Mouse (Mus musculus): ENCODE data around the gene Dpf2.

- TF ChIP-seq MXI1 (IDR thresholded peaks at IDR 0.05; ENCODE audit: low read depth, low read length) (no peak), CHD1 (IDR thresholded peaks at IDR 0.05; ENCODE audit: low read depth, low read length) (no peak), EP300 (IDR thresholded peaks at IDR 0.05; ENCODE audit: low read length) (no peak), CTCF (conservative IDR thresholded peaks at IDR 0.05 in 1 of 2, IDR thresholded peaks at IDR 0.05 in 1 of 2; ENCODE audit: low read depth in 2 of 2, low read length in 2 of 2) (peak in 1 of 2 experiments; percentile 33; a peak in 2 of 4 replicates), POLR2A (IDR thresholded peaks at IDR 0.05; ENCODE audit: low read depth, low read length) (no peak), UBTF (IDR thresholded peaks at IDR 0.05; ENCODE audit: low read depth, low read length) (no peak), SMC3 (IDR thresholded peaks at IDR 0.05; ENCODE audit: low read depth, low read length) (peak; percentile 24; the same call in 1 of the 2 replicates), USF1 (IDR thresholded peaks at IDR 0.05; ENCODE audit: low read depth, low read length) (no peak), MAFK (IDR thresholded peaks at IDR 0.05; ENCODE audit: insufficient replicate concordance, low read length) (no peak), GABPA (IDR thresholded peaks at IDR 0.05; ENCODE audit: insufficient replicate concordance, low read depth, low read length) (no peak)
These were observed 50.3 kb downstream of the Dpf2 start for GRCm38 (mm10) chr19:5862335-5863085.

Data from CH12.LX (cell line).